Mouse (Mus musculus) megakaryocyte, adult 5-6 weeks (primary cell): Measurements from ENCODE around the gene Eps8l1. TPM values are rescaled to one million over a fixed set of nuclear protein-coding genes. Genes with fewer than 3 reads are reported as not detected.

Source experiments
- total RNA-seq, 2 experiments: library from RNA; stranded (forward) in 1 of 2; stranded (reverse) in 1 of 2; fragments of 153-499, 151-499 nt in 1 of 2; fragments of 221-1000, 200-1000 nt in 1 of 2; gene quantifications; 2 replicates each; pipeline versions ENCODE4 v1.2.3 to v1.2.4; 2015 to 2017

Eps8l1 gene
- total RNA-seq, 2 experiments from 2014 or later: 1.4 to 4.5 TPM

Other genes with a start within 250 kb of the Eps8l1 start
- gene Lilra5, start 222.9 kb upstream of the Eps8l1 start, total RNA-seq (2015): 0.25 and 1.8 TPM in 2 replicates
- gene Lilra5, start 222.9 kb upstream of the Eps8l1 start, total RNA-seq (2017): 0.44 and 0.69 TPM in 2 replicates
- 12.5 and 18.9 TPM in 2 replicates for gene Ncr1, start 123.0 kb upstream of the Eps8l1 start, total RNA-seq (2015)
- 8.4 and 19.4 TPM in 2 replicates for gene Ncr1, start 123.0 kb upstream of the Eps8l1 start, total RNA-seq (2017)
- 0.07 TPM in 1 of 2 replicates, not detected in the other for gene Gp6, start 62.9 kb upstream of the Eps8l1 start, total RNA-seq (2015)
- gene Gp6, start 62.9 kb upstream of the Eps8l1 start, total RNA-seq (2017): 0.07 TPM in 1 of 2 replicates, not detected in the other
- gene Rdh13, start 15.0 kb upstream of the Eps8l1 start, total RNA-seq (2015): 1.1 and 1.8 TPM in 2 replicates
- 4.7 and 5.4 TPM in 2 replicates for gene Rdh13, start 15.0 kb upstream of the Eps8l1 start, total RNA-seq (2017)
- 106 and 134 TPM in 2 replicates for gene Ppp1r12c, start 41.0 kb downstream of the Eps8l1 start, total RNA-seq (2015)
- gene Ppp1r12c, start 41.0 kb downstream of the Eps8l1 start, total RNA-seq (2017): 146 and 169 TPM in 2 replicates
- gene Tnnt1, start 55.7 kb downstream of the Eps8l1 start, total RNA-seq (2015): 2.6 and 5.8 TPM in 2 replicates
- 8.6 and 13.4 TPM in 2 replicates for gene Tnnt1, start 55.7 kb downstream of the Eps8l1 start, total RNA-seq (2017)
- gene Tnni3, start 63.6 kb downstream of the Eps8l1 start, total RNA-seq (2015): 5.1 and 8.8 TPM in 2 replicates
- 1.7 TPM in 1 of 2 replicates, not detected in the other for gene Tnni3, start 63.6 kb downstream of the Eps8l1 start, total RNA-seq (2017)
- 1.3 TPM in 2 replicates for gene Dnaaf3, start 71.8 kb downstream of the Eps8l1 start, total RNA-seq (2015)
- 1.0 TPM in 2 replicates for gene Dnaaf3, start 71.8 kb downstream of the Eps8l1 start, total RNA-seq (2017)
- gene Syt5, start 86.9 kb downstream of the Eps8l1 start, total RNA-seq (2015): not detected in 2 replicates
- gene Syt5, start 86.9 kb downstream of the Eps8l1 start, total RNA-seq (2017): not detected in 2 replicates
- not detected in 2 replicates for gene Ptprh, start 143.4 kb downstream of the Eps8l1 start, total RNA-seq (2015)
- gene Ptprh, start 143.4 kb downstream of the Eps8l1 start, total RNA-seq (2017): not detected in 2 replicates
- gene Tmem86b, start 170.7 kb downstream of the Eps8l1 start, total RNA-seq (2015): 8.9 and 10.7 TPM in 2 replicates
- 13.6 and 22.1 TPM in 2 replicates for gene Tmem86b, start 170.7 kb downstream of the Eps8l1 start, total RNA-seq (2017)
- 71.1 and 72.6 TPM in 2 replicates for gene Ppp6r1, start 198.3 kb downstream of the Eps8l1 start, total RNA-seq (2015)
- 85.6 and 101 TPM in 2 replicates for gene Ppp6r1, start 198.3 kb downstream of the Eps8l1 start, total RNA-seq (2017)
- gene Hspbp1, start 224.4 kb downstream of the Eps8l1 start, total RNA-seq (2015): 12.7 and 16.9 TPM in 2 replicates
- gene Hspbp1, start 224.4 kb downstream of the Eps8l1 start, total RNA-seq (2017): 9.8 and 15.3 TPM in 2 replicates
- gene Brsk1, start 229.9 kb downstream of the Eps8l1 start, total RNA-seq (2015): not detected in 2 replicates
- not detected in 2 replicates for gene Brsk1, start 229.9 kb downstream of the Eps8l1 start, total RNA-seq (2017)